Mouse (Mus musculus): ENCODE measurements around the gene Slc16a12. TPM values are rescaled to one million over a fixed set of nuclear protein-coding genes. Genes with fewer than 3 reads are reported as not detected.

The Slc16a12 gene
- polyA plus RNA-seq, 1 experiment from 2014 or later = 2.7 TPM

- no peaks in the 10 kb centered on the region for H3K27me3 ChIP-seq (replicated peaks; ENCODE audit: control insufficient read depth, insufficient read depth, low read length)
- no peak overlapping the region for H3K4me2 ChIP-seq (ENCODE audit: low read length)
- no peak overlapping the region for H3K9ac ChIP-seq (ENCODE audit: low read depth, low read length)
- 35% methylated on average over 1 of the region's 1 CpGs for WGBS
- ATAC-seq = no peak
- no peak overlapping the region for H3K4me3 ChIP-seq (ENCODE audit: low read length)
- no peaks in the 10 kb centered on the region for H3K9me3 ChIP-seq (ENCODE audit: control insufficient read depth, low read length)
- no peak overlapping the region for H3K27ac ChIP-seq (ENCODE audit: low read depth, low read length)
- H3K4me1 ChIP-seq (ENCODE audit: control insufficient read depth, insufficient read depth, low read depth, low read length) = no peaks in the 10 kb centered on the region
- H3K36me3 ChIP-seq (ENCODE audit: control insufficient read depth, insufficient read depth, low read length) = no peaks in the 10 kb centered on the region
Measured at GRCm38 (mm10) chr19:34698852-34699251, 48.2 kb downstream of the Slc16a12 start.

- Histone ChIP-seq H3K9me3 (ENCODE audit: control insufficient read depth, low read length) (no peaks in the 10 kb centered on the region), H3K4me1 (ENCODE audit: control insufficient read depth, insufficient read depth, low read depth, low read length) (no peaks in the 10 kb centered on the region), H3K9ac (ENCODE audit: low read depth, low read length) (no peak overlapping the region), H3K4me2 (ENCODE audit: low read length) (no peak overlapping the region), H3K36me3 (ENCODE audit: control insufficient read depth, insufficient read depth, low read length) (no peaks in the 10 kb centered on the region), H3K27ac (ENCODE audit: low read depth, low read length) (no peak overlapping the region), H3K27me3 (replicated peaks; ENCODE audit: control insufficient read depth, insufficient read depth, low read length) (no peaks in the 10 kb centered on the region), H3K4me3 (ENCODE audit: low read length) (no peak overlapping the region)
- no peak for ATAC-seq
- WGBS = 78% methylated on average over 3 of the region's 3 CpGs
Measured at GRCm38 (mm10) chr19:34698432-34698831, 48.7 kb downstream of the Slc16a12 start.

DNA sequence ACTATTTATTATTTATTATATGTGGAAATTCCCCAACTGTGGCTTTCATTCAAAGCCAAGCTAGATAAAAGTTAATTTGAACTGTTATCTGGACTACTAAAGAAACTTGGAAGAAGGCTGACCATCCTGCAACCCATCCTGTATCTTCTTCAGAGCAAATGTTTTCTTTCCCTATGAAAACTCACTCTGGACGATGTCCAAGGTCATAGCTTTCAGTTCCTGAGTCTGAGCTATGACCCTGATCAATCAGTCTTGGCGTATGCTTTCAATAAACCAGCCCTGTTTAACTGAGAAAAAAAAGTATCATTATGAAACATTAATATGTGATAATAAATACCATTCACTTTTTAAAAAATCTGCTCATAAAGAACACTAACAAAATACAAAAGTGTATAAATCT, 49.6 kb downstream of the Slc16a12 start:
- Histone ChIP-seq H3K4me1 (ENCODE audit: control insufficient read depth, insufficient read depth, low read depth, low read length) (no peaks in the 10 kb centered on the region), H3K27ac (ENCODE audit: low read depth, low read length) (no peak overlapping the region), H3K4me3 (ENCODE audit: low read length) (no peak overlapping the region), H3K4me2 (ENCODE audit: low read length) (no peak overlapping the region), H3K9me3 (ENCODE audit: control insufficient read depth, low read length) (no peaks in the 10 kb centered on the region), H3K9ac (ENCODE audit: low read depth, low read length) (no peak overlapping the region), H3K36me3 (ENCODE audit: control insufficient read depth, insufficient read depth, low read length) (no peaks in the 10 kb centered on the region), H3K27me3 (replicated peaks; ENCODE audit: control insufficient read depth, insufficient read depth, low read length) (no peaks in the 10 kb centered on the region)
- ATAC-seq = no peak
- 82% methylated on average over 2 of the region's 2 CpGs for WGBS

- no peak overlapping the region for H3K4me3 ChIP-seq (ENCODE audit: low read length)
- H3K27me3 ChIP-seq (replicated peaks; ENCODE audit: control insufficient read depth, insufficient read depth, low read length) = no peaks in the 10 kb centered on the region
- 91% methylated on average over 8 of the region's 8 CpGs for WGBS
- no peaks in the 10 kb centered on the region for H3K36me3 ChIP-seq (ENCODE audit: control insufficient read depth, insufficient read depth, low read length)
- no peak overlapping the region for H3K27ac ChIP-seq (ENCODE audit: low read depth, low read length)
- H3K9ac ChIP-seq (ENCODE audit: low read depth, low read length) = no peak overlapping the region
- no peak overlapping the region for H3K4me2 ChIP-seq (ENCODE audit: low read length)
- H3K9me3 ChIP-seq (ENCODE audit: control insufficient read depth, low read length) = no peaks in the 10 kb centered on the region
- no peak for ATAC-seq
- no peaks in the 10 kb centered on the region for H3K4me1 ChIP-seq (ENCODE audit: control insufficient read depth, insufficient read depth, low read depth, low read length)
Measured at GRCm38 (mm10) chr19:34696352-34696986, 50.6 kb downstream of the Slc16a12 start.

- 89% methylated on average over 6 of the region's 6 CpGs for WGBS
- Histone ChIP-seq H3K9me3 (ENCODE audit: control insufficient read depth, low read length) (no peaks in the 10 kb centered on the region), H3K4me1 (ENCODE audit: control insufficient read depth, insufficient read depth, low read depth, low read length) (no peaks in the 10 kb centered on the region), H3K4me2 (ENCODE audit: low read length) (no peak overlapping the region), H3K9ac (ENCODE audit: low read depth, low read length) (no peak overlapping the region), H3K27ac (ENCODE audit: low read depth, low read length) (no peak overlapping the region), H3K27me3 (replicated peaks; ENCODE audit: control insufficient read depth, insufficient read depth, low read length) (no peaks in the 10 kb centered on the region), H3K4me3 (ENCODE audit: low read length) (no peak overlapping the region), H3K36me3 (ENCODE audit: control insufficient read depth, insufficient read depth, low read length) (no peaks in the 10 kb centered on the region)
- ATAC-seq = no peak
Measured at GRCm38 (mm10) chr19:34691402-34691801, 55.7 kb downstream of the Slc16a12 start.

GRCm38 (mm10) chr19:34685530-34685929, 61.6 kb downstream of the Slc16a12 start:
- 92% methylated on average over 1 of the region's 1 CpGs for WGBS
- H3K9ac ChIP-seq (ENCODE audit: low read depth, low read length) = no peak overlapping the region
- H3K9me3 ChIP-seq (ENCODE audit: control insufficient read depth, low read length) = no peaks in the 10 kb centered on the region
- ATAC-seq = no peak
- no peaks in the 10 kb centered on the region for H3K36me3 ChIP-seq (ENCODE audit: control insufficient read depth, insufficient read depth, low read length)
- H3K4me3 ChIP-seq (ENCODE audit: low read length) = no peak overlapping the region
- H3K27me3 ChIP-seq (replicated peaks; ENCODE audit: control insufficient read depth, insufficient read depth, low read length) = no peaks in the 10 kb centered on the region
- H3K4me2 ChIP-seq (ENCODE audit: low read length) = no peak overlapping the region
- no peaks in the 10 kb centered on the region for H3K4me1 ChIP-seq (ENCODE audit: control insufficient read depth, insufficient read depth, low read depth, low read length)
- H3K27ac ChIP-seq (ENCODE audit: low read depth, low read length) = no peak overlapping the region

DNA sequence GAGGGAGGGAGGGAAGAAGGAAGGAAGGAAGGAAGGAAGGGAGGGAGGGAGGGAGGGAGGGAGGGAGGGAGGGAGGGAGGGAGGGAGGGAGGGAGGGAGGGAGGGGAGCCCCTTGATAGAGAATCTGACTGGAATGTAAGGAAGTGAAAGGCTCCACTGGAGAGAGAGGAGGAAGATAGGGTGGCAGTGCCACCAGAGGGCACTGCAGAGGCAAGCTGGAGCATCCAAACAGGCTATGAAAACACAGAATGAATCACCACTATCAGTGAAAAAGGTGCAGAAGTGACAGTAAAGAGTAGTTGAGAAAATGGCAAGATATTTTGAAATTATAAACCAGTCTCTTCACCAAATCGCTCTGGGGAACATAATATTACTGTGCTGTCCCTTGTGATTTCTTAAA, 62.2 kb downstream of the Slc16a12 start:
- 52% methylated on average over 1 of the region's 1 CpGs for WGBS
- Histone ChIP-seq H3K4me1 (ENCODE audit: control insufficient read depth, insufficient read depth, low read depth, low read length) (no peaks in the 10 kb centered on the region), H3K9ac (ENCODE audit: low read depth, low read length) (no peak overlapping the region), H3K4me3 (ENCODE audit: low read length) (no peak overlapping the region), H3K4me2 (ENCODE audit: low read length) (no peak overlapping the region), H3K27ac (ENCODE audit: low read depth, low read length) (no peak overlapping the region), H3K9me3 (ENCODE audit: control insufficient read depth, low read length) (no peaks in the 10 kb centered on the region), H3K27me3 (replicated peaks; ENCODE audit: control insufficient read depth, insufficient read depth, low read length) (no peaks in the 10 kb centered on the region), H3K36me3 (ENCODE audit: control insufficient read depth, insufficient read depth, low read length) (no peaks in the 10 kb centered on the region)
- peak; percentile 60; the same call in 1 of the 2 replicates for ATAC-seq

DNA sequence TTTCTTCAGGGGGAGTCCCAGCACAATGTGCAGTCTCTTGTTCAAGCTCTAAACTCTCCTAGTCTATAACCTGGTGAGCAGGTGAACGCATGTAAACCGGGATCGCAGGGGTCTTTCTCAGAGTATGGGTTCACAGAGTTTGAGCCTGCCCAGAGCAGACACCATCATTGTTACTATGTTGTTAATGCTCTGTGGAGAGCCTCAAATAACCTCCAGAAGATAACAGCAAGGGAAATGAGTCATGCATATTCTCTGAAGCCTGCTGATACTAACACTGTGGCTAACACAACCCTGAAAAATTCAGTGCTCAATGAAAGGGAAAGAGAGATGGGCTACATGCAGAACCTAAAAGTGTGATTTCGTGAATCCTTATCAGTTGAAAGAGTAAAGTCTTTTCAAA, 68.7 kb downstream of the Slc16a12 start:
- Histone ChIP-seq H3K36me3 (ENCODE audit: control insufficient read depth, insufficient read depth, low read length) (no peaks in the 10 kb centered on the region), H3K4me3 (ENCODE audit: low read length) (no peak overlapping the region), H3K4me1 (ENCODE audit: control insufficient read depth, insufficient read depth, low read depth, low read length) (no peaks in the 10 kb centered on the region), H3K9ac (ENCODE audit: low read depth, low read length) (no peak overlapping the region), H3K9me3 (ENCODE audit: control insufficient read depth, low read length) (no peaks in the 10 kb centered on the region), H3K27me3 (replicated peaks; ENCODE audit: control insufficient read depth, insufficient read depth, low read length) (no peaks in the 10 kb centered on the region), H3K4me2 (ENCODE audit: low read length) (no peak overlapping the region), H3K27ac (ENCODE audit: low read depth, low read length) (no peak overlapping the region)
- ATAC-seq = no peak
- WGBS = 90% methylated on average over 4 of the region's 4 CpGs

DNA sequence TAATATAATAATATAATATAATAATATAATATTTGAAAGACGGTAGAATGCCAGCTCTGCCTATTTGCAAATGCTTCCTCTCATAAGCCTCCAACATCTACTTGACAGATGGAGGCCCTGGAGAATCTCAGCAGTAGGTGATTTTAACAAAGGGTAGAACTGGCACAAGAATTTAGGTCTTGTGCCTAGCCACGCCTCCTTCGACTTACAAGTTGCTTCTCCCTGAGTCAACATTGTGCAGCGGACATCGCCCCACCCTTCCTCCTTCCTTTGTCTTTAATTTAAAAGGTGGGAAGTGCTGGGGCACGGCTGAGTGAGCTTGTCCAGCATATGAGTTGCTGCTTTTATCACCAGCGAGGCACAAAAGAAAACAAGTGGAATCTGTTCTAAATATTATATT, 73.6 kb downstream of the Slc16a12 start:
- ATAC-seq = no peak
- no peaks in the 10 kb centered on the region for H3K4me1 ChIP-seq (ENCODE audit: control insufficient read depth, insufficient read depth, low read depth, low read length)
- no peak overlapping the region for H3K4me3 ChIP-seq (ENCODE audit: low read length)
- no peaks in the 10 kb centered on the region for H3K9me3 ChIP-seq (ENCODE audit: control insufficient read depth, low read length)
- no peak overlapping the region for H3K9ac ChIP-seq (ENCODE audit: low read depth, low read length)
- 42% methylated on average over 7 of the region's 7 CpGs for WGBS
- no peak overlapping the region for H3K4me2 ChIP-seq (ENCODE audit: low read length)
- no peak overlapping the region for H3K27ac ChIP-seq (ENCODE audit: low read depth, low read length)
- no peaks in the 10 kb centered on the region for H3K36me3 ChIP-seq (ENCODE audit: control insufficient read depth, insufficient read depth, low read length)
- H3K27me3 ChIP-seq (replicated peaks; ENCODE audit: control insufficient read depth, insufficient read depth, low read length) = no peaks in the 10 kb centered on the region

- no peak overlapping the region for H3K27ac ChIP-seq (ENCODE audit: low read depth, low read length)
- H3K9ac ChIP-seq (ENCODE audit: low read depth, low read length) = no peak overlapping the region
- H3K4me1 ChIP-seq (ENCODE audit: control insufficient read depth, insufficient read depth, low read depth, low read length) = no peaks in the 10 kb centered on the region
- H3K27me3 ChIP-seq (replicated peaks; ENCODE audit: control insufficient read depth, insufficient read depth, low read length) = no peaks in the 10 kb centered on the region
- no peak overlapping the region for H3K4me3 ChIP-seq (ENCODE audit: low read length)
- under 1% methylated on average over 5 of the region's 5 CpGs for WGBS
- no peaks in the 10 kb centered on the region for H3K9me3 ChIP-seq (ENCODE audit: control insufficient read depth, low read length)
- no peaks in the 10 kb centered on the region for H3K36me3 ChIP-seq (ENCODE audit: control insufficient read depth, insufficient read depth, low read length)
- no peak for ATAC-seq
- no peak overlapping the region for H3K4me2 ChIP-seq (ENCODE audit: low read length)
Measured at GRCm38 (mm10) chr19:34666127-34666526, 81.0 kb downstream of the Slc16a12 start.
